Mouse (Mus musculus) heart, embryonic 14.5 days (tissue): Measurements from ENCODE around the gene Runx3. TPM values are rescaled to one million over a fixed set of nuclear protein-coding genes. Genes with fewer than 3 reads are reported as not detected.

ENCODE experiments used
- ATAC-seq: fragments of 200-750 bp; cut with Nextera tagmentation; 2 replicates; pipeline ENCODE4 v1.8.0; 2017; ENCODE audit warnings: low read depth, moderate TSS enrichment; ENCODE audit not compliant: insufficient number of reproducible peaks, insufficient read depth, low FRiP score
- H3K27ac ChIP-seq, 2 experiments: fragments of 200-500 bp in 1 of 2; fragments of 300-500 bp in 1 of 2; sonication (generic) in 1 of 2; replicated peaks in 1 of 2; 2 replicates each; pipeline ENCODE4 v1.5.1; 2012 to 2014; ENCODE audit warnings: low read depth in 2 of 2, low read length in 2 of 2, control low read depth in 1 of 2, mild to moderate bottlenecking in 1 of 2, mixed read lengths in 1 of 2; ENCODE audit not compliant: control insufficient read depth in 1 of 2, insufficient read depth in 1 of 2
- H3K27me3 ChIP-seq: fragments of 300-500 bp; sonication (generic); 2 replicates; pipeline ENCODE4 v1.6.1; 2014; ENCODE audit warnings: mild to moderate bottlenecking, low read length, control low read depth; ENCODE audit not compliant: control insufficient read depth, insufficient read depth
- H3K36me3 ChIP-seq: fragments of 300-500 bp; sonication (generic); 2 replicates; pipeline ENCODE4 v1.6.1; 2014; ENCODE audit warnings: mild to moderate bottlenecking, control low read depth, low read length, mixed read lengths; ENCODE audit not compliant: control insufficient read depth, insufficient read depth
- H3K4me1 ChIP-seq, 2 experiments: fragments of 200-500 bp in 1 of 2; fragments of 300-500 bp in 1 of 2; sonication (generic) in 1 of 2; 2 replicates each; pipeline ENCODE4 v1.6.1; 2012 to 2014; ENCODE audit warnings: low read length in 2 of 2, control low read depth in 1 of 2, mixed read lengths in 1 of 2; ENCODE audit not compliant: control insufficient read depth in 2 of 2, insufficient read depth in 2 of 2
- H3K4me2 ChIP-seq: fragments of 300-500 bp; sonication (generic); 2 replicates; pipeline ENCODE4 v1.6.1; 2014; ENCODE audit warnings: mild to moderate bottlenecking, low read length
- H3K4me3 ChIP-seq, 2 experiments: fragments of 200-500 bp in 1 of 2; fragments of 300-500 bp in 1 of 2; sonication (generic) in 1 of 2; 2 replicates each; pipeline ENCODE4 v1.5.1; 2012 to 2014; ENCODE audit warnings: low read length in 2 of 2, mild to moderate bottlenecking in 2 of 2, control low read depth in 1 of 2, low read depth in 1 of 2, moderate library complexity in 1 of 2; ENCODE audit not compliant: control insufficient read depth in 1 of 2, insufficient read depth in 1 of 2
- H3K9ac ChIP-seq: fragments of 300-500 bp; sonication (generic); 2 replicates; pipeline ENCODE4 v1.6.1; 2014; ENCODE audit warnings: mild to moderate bottlenecking, low read length
- H3K9me3 ChIP-seq: fragments of 300-500 bp; sonication (generic); 2 replicates; pipeline ENCODE4 v1.6.1; 2016; ENCODE audit warnings: low read length, control low read depth; ENCODE audit not compliant: control insufficient read depth
- WGBS: fragments of 180-500 bp; shearing (Covaris S2); extraction: QIAGEN DNeasy Blood & Tissue Kit; methylation state at CpG from one replicate; pipeline ENCODE4 v1.1.7; 2014; 5-methylcytosine and 5-hydroxymethylcytosine counted together
- polyA plus RNA-seq: library from polyadenylated mRNA; unstranded; fragments of >200 nt; fragmentation: Nextera tagmentation; extraction: Ambion mirVana; gene quantifications from 2 replicates; pipeline ENCODE4 v1.2.1, GENCODE M21; 2014

The Runx3 gene
- polyA plus RNA-seq, 1 experiment from 2014 or later: 0.09 TPM

- no peak overlapping the region for H3K9ac ChIP-seq
- H3K27ac ChIP-seq: no peak overlapping the region
- no peaks in the 10 kb centered on the region for H3K36me3 ChIP-seq
- peaks cover 20% of the 10 kb centered on the region for H3K27me3 ChIP-seq
- peaks cover 0 to 2% of the 10 kb centered on the region in 2 experiments; a peak in 1 of 4 replicates for H3K4me1 ChIP-seq
- H3K4me3 ChIP-seq: no peak overlapping the region
- H3K4me2 ChIP-seq: no peak overlapping the region
- WGBS: 86% methylated on average over 17 of the region's 17 CpGs
- ATAC-seq: no peak
- H3K9me3 ChIP-seq: no peaks in the 10 kb centered on the region
Measured at GRCm38 (mm10) chr4:135097910-135098891, 22.3 kb upstream of the Runx3 start.

GRCm38 (mm10) chr4:135102019-135102740 is 18.3 kb upstream of the Runx3 start:
- H3K4me2 ChIP-seq: no peak overlapping the region
- H3K4me1 ChIP-seq: peaks cover 0 to 2% of the 10 kb centered on the region in 2 experiments; a peak in 1 of 4 replicates
- H3K9ac ChIP-seq: no peak overlapping the region
- no peak overlapping the region for H3K27ac ChIP-seq
- ATAC-seq: no peak
- peaks cover 35% of the 10 kb centered on the region for H3K27me3 ChIP-seq
- 46% methylated on average over 13 of the region's 13 CpGs for WGBS
- H3K4me3 ChIP-seq: no peak overlapping the region
- H3K9me3 ChIP-seq: no peaks in the 10 kb centered on the region
- no peaks in the 10 kb centered on the region for H3K36me3 ChIP-seq

GRCm38 (mm10) chr4:135102761-135103160 is 17.7 kb upstream of the Runx3 start:
- no peaks in the 10 kb centered on the region for H3K36me3 ChIP-seq
- H3K27ac ChIP-seq: no peak overlapping the region
- H3K9me3 ChIP-seq: no peaks in the 10 kb centered on the region
- H3K9ac ChIP-seq: no peak overlapping the region
- 26% methylated on average over 4 of the region's 4 CpGs for WGBS
- peaks cover 33% of the 10 kb centered on the region for H3K27me3 ChIP-seq
- ATAC-seq: no peak
- no peak overlapping the region for H3K4me3 ChIP-seq
- no peak overlapping the region for H3K4me2 ChIP-seq
- peaks cover 0 to 2% of the 10 kb centered on the region in 2 experiments; a peak in 1 of 4 replicates for H3K4me1 ChIP-seq

- H3K9ac ChIP-seq: no peak overlapping the region
- H3K9me3 ChIP-seq: no peaks in the 10 kb centered on the region
- peaks cover 0 to 2% of the 10 kb centered on the region in 2 experiments; a peak in 1 of 4 replicates for H3K4me1 ChIP-seq
- H3K27ac ChIP-seq: no peak overlapping the region
- no peak for ATAC-seq
- H3K27me3 ChIP-seq: peaks cover 38% of the 10 kb centered on the region
- no peaks in the 10 kb centered on the region for H3K36me3 ChIP-seq
- no peak overlapping the region for H3K4me3 ChIP-seq
- H3K4me2 ChIP-seq: no peak overlapping the region
- 24% methylated on average over 5 of the region's 5 CpGs for WGBS
Measured at GRCm38 (mm10) chr4:135103800-135104199, 16.7 kb upstream of the Runx3 start.

- H3K27ac ChIP-seq: no peak overlapping the region
- no peak overlapping the region for H3K9ac ChIP-seq
- no peak overlapping the region for H3K4me2 ChIP-seq
- no peak overlapping the region for H3K4me3 ChIP-seq
- no peak for ATAC-seq
- peaks cover 0 to 2% of the 10 kb centered on the region in 2 experiments; a peak in 1 of 4 replicates for H3K4me1 ChIP-seq
- peaks cover 4% of the 10 kb centered on the region; the same call in 1 of the 2 replicates for H3K9me3 ChIP-seq
- H3K36me3 ChIP-seq: no peaks in the 10 kb centered on the region
- H3K27me3 ChIP-seq: peaks cover 46% of the 10 kb centered on the region
- 16% methylated on average over 4 of the region's 4 CpGs for WGBS
Measured at GRCm38 (mm10) chr4:135106968-135107367, 13.5 kb upstream of the Runx3 start.

- H3K4me1 ChIP-seq: no peaks in the 10 kb centered on the region
- no peaks in the 10 kb centered on the region for H3K36me3 ChIP-seq
- no peak overlapping the region for H3K4me3 ChIP-seq
- WGBS: 54% methylated on average over 3 of the region's 3 CpGs
- no peak overlapping the region for H3K9ac ChIP-seq
- H3K4me2 ChIP-seq: no peak overlapping the region
- peaks cover 16% of the 10 kb centered on the region for H3K9me3 ChIP-seq
- ATAC-seq: no peak
- no peak overlapping the region for H3K27ac ChIP-seq
- H3K27me3 ChIP-seq: peaks cover 33% of the 10 kb centered on the region
Measured at GRCm38 (mm10) chr4:135108666-135109065, 11.8 kb upstream of the Runx3 start.

- Histone ChIP-seq H3K4me2 (no peak overlapping the region), H3K9me3 (peaks cover 16% of the 10 kb centered on the region), H3K9ac (no peak overlapping the region), H3K4me1 (no peaks in the 10 kb centered on the region), H3K36me3 (no peaks in the 10 kb centered on the region), H3K27ac (no peak overlapping the region), H3K27me3 (peaks cover 20% of the 10 kb centered on the region), H3K4me3 (no peak overlapping the region)
- 80% methylated on average over 8 of the region's 8 CpGs for WGBS
- no peak for ATAC-seq
Measured at GRCm38 (mm10) chr4:135113656-135114055, 6.8 kb upstream of the Runx3 start.
